15 mouse cellular contexts compared by ENCODE assay signal in the genomic region with DNA sequence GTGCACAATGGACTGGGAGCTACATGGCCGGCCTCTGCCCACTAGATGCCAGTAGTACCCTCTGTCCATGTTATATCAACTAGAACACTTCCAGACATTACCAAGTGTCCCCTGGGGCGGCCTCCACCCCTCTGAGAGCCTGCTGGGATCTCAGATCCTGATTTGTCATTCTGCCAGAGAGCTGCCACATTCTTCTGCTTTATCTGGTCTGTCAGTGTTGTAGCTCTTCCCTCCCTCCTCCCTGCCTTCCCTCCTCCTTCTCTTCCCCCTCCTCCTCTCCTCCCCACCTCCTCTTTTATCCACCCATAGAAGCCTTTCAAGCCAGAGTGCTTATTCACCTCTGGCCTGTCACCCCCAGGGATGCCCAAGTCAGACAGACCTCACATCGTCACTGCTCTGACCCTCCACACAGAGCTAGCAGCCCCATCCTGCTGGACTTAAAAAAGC.
DNase-seq lines count a peak whose midpoint lies in the region; ATAC-seq and TF ChIP-seq lines count a peak whose summit lies in the region.
"Had no signal": no experiment of that assay in that cellular context is flagged by ENCODE, and none has a peak within 500 bp of the region (broad histone marks: within the 10 kb centered on the region; RNA-seq: fewer than 3 reads in every experiment).

No protein-coding gene starts in this region.

- peaks cover 15% of the 10 kb centered on the region for H3K4me1 ChIP-seq in forebrain, embryonic 10.5 days
- peaks cover 2% of the 10 kb centered on the region; the same call in 1 of the 2 replicates for H3K4me1 ChIP-seq in forebrain, embryonic 11.5 days (replicated peaks; ENCODE audit: control insufficient read depth, insufficient read depth, low read length)
- H3K4me1 ChIP-seq in hindbrain, embryonic 12.5 days: peaks cover 10% of the 10 kb centered on the region
- peaks cover 12% of the 10 kb centered on the region for H3K4me1 ChIP-seq in midbrain, embryonic 15.5 days
- H3K4me1 ChIP-seq in intestine, postnatal 0 days (replicated peaks; ENCODE audit: control insufficient read depth, insufficient read depth, low read length): no peaks in the 10 kb centered on the region
- H3K4me1 ChIP-seq: limb, embryonic 13.5 days had no signal

- no peaks in the 10 kb centered on the region for H3K36me3 ChIP-seq in forebrain, embryonic 10.5 days (replicated peaks)
- H3K36me3 ChIP-seq in forebrain, embryonic 11.5 days (ENCODE audit: control insufficient read depth, insufficient read depth, low read length): no peaks in the 10 kb centered on the region
- H3K36me3 ChIP-seq in hindbrain, embryonic 12.5 days: no peaks in the 10 kb centered on the region
- no peaks in the 10 kb centered on the region for H3K36me3 ChIP-seq in midbrain, embryonic 15.5 days (replicated peaks)
- H3K36me3 ChIP-seq in intestine, postnatal 0 days (ENCODE audit: control insufficient read depth, insufficient read depth): no peaks in the 10 kb centered on the region
- H3K36me3 ChIP-seq: heart, embryonic 15.5 days; limb, embryonic 13.5 days had no signal

- no peak for TF ChIP-seq CTCF in intestine, postnatal 0 days (IDR thresholded peaks at IDR 0.05; ENCODE audit: low read depth)

- no peaks in the 10 kb centered on the region for H3K9me3 ChIP-seq in forebrain, embryonic 10.5 days
- no peaks in the 10 kb centered on the region for H3K9me3 ChIP-seq in forebrain, embryonic 11.5 days (ENCODE audit: control insufficient read depth, low read length)
- no peaks in the 10 kb centered on the region for H3K9me3 ChIP-seq in hindbrain, embryonic 12.5 days (replicated peaks)
- no peaks in the 10 kb centered on the region for H3K9me3 ChIP-seq in midbrain, embryonic 15.5 days
- H3K9me3 ChIP-seq in intestine, postnatal 0 days (ENCODE audit: control insufficient read depth): no peaks in the 10 kb centered on the region
- H3K9me3 ChIP-seq: heart, embryonic 15.5 days; limb, embryonic 13.5 days had no signal

- H3K4me3 ChIP-seq in forebrain, embryonic 10.5 days: no peak overlapping the region
- H3K4me3 ChIP-seq in forebrain, embryonic 11.5 days (ENCODE audit: low read depth, low read length): no peak overlapping the region
- H3K4me3 ChIP-seq in hindbrain, embryonic 12.5 days: no peak overlapping the region
- H3K4me3 ChIP-seq in midbrain, embryonic 15.5 days: no peak overlapping the region
- H3K4me3 ChIP-seq in intestine, postnatal 0 days (ENCODE audit: low read depth, low read length): no peak overlapping the region
- H3K4me3 ChIP-seq: heart, embryonic 15.5 days; limb, embryonic 13.5 days had no signal

- H3K27me3 ChIP-seq in forebrain, embryonic 10.5 days (ENCODE audit: poor library complexity, severe bottlenecking): no peaks in the 10 kb centered on the region
- H3K27me3 ChIP-seq in forebrain, embryonic 11.5 days (ENCODE audit: control insufficient read depth, insufficient read depth, low read length): no peaks in the 10 kb centered on the region
- no peaks in the 10 kb centered on the region; the same call in 1 of the 2 replicates for H3K27me3 ChIP-seq in hindbrain, embryonic 12.5 days
- no peaks in the 10 kb centered on the region for H3K27me3 ChIP-seq in midbrain, embryonic 15.5 days (replicated peaks)
- no peaks in the 10 kb centered on the region for H3K27me3 ChIP-seq in intestine, postnatal 0 days (replicated peaks; ENCODE audit: control insufficient read depth, insufficient read depth, low read length)
- H3K27me3 ChIP-seq: heart, embryonic 15.5 days had no signal

- ATAC-seq in forebrain, embryonic 11.5 days (replicated peaks; ENCODE audit: low FRiP score): no peak
- peak; percentile 75 for ATAC-seq in hindbrain, embryonic 12.5 days (ENCODE audit: low FRiP score)
- ATAC-seq in midbrain, embryonic 15.5 days (replicated peaks): peak; percentile 79
- ATAC-seq in intestine, postnatal 0 days: no peak

- peak overlapping the region; percentile 68; the same call in 1 of the 2 replicates for H3K27ac ChIP-seq in forebrain, embryonic 10.5 days
- H3K27ac ChIP-seq in forebrain, embryonic 11.5 days (ENCODE audit: low read depth, low read length): no peak overlapping the region
- 0 out of 2 replicates have a peak overlapping the region, but pooled peaks have one; percentile 3 for H3K27ac ChIP-seq in hindbrain, embryonic 12.5 days
- no peak overlapping the region for H3K27ac ChIP-seq in midbrain, embryonic 15.5 days
- H3K27ac ChIP-seq in intestine, postnatal 0 days (ENCODE audit: low read depth, low read length): no peak overlapping the region
- H3K27ac ChIP-seq: heart, embryonic 15.5 days; limb, embryonic 13.5 days had no signal

- no peak overlapping the region for H3K4me2 ChIP-seq in forebrain, embryonic 11.5 days (ENCODE audit: low read depth, low read length, severe bottlenecking)
- no peak overlapping the region for H3K4me2 ChIP-seq in hindbrain, embryonic 12.5 days (replicated peaks)
- no peak overlapping the region for H3K4me2 ChIP-seq in midbrain, embryonic 15.5 days
- H3K4me2 ChIP-seq in intestine, postnatal 0 days (replicated peaks; ENCODE audit: low read depth): no peak overlapping the region
- H3K4me2 ChIP-seq: heart, embryonic 15.5 days; limb, embryonic 13.5 days had no signal

- 16% methylated on average over 3 of the region's 3 CpGs for WGBS in forebrain, embryonic 10.5 days
- WGBS in forebrain, embryonic 11.5 days: 9% methylated on average over 3 of the region's 3 CpGs
- 4% methylated on average over 3 of the region's 3 CpGs for WGBS in hindbrain, embryonic 12.5 days
- 13% methylated on average over 3 of the region's 3 CpGs for WGBS in midbrain, embryonic 15.5 days
- 30% methylated on average over 3 of the region's 3 CpGs for WGBS in intestine, postnatal 0 days

- no peak overlapping the region for H3K9ac ChIP-seq in forebrain, embryonic 11.5 days (ENCODE audit: low read length)
- no peak overlapping the region for H3K9ac ChIP-seq in hindbrain, embryonic 12.5 days
- H3K9ac ChIP-seq in midbrain, embryonic 15.5 days: no peak overlapping the region
- no peak overlapping the region for H3K9ac ChIP-seq in intestine, postnatal 0 days (ENCODE audit: low read depth, low read length)
- H3K9ac ChIP-seq: heart, embryonic 15.5 days; limb, embryonic 13.5 days had no signal

- DNase-seq in forebrain, embryonic 10.5 days (ENCODE audit: extremely low spot score, low spot score): no peak
- DNase-seq in forebrain, embryonic 11.5 days (ENCODE audit: low spot score): no peak
- peak; percentile 14 for DNase-seq in embryo, embryonic 11 days
- DNase-seq in lung, postnatal 25 days (ENCODE audit: low spot score): no peak
- no peak for DNase-seq in right cerebral cortex, postnatal 25 days
- DNase-seq: adrenal gland, postnatal 10 days; kidney, adult 11 months; layer of hippocampus, adult 9-11 months; lung, postnatal 14 days; thymus, postnatal 4 days had no signal

Comparison
In these comparisons a context has a peak if more than half of its experiments do, and no peak if none do; other contexts are left out.
1. H3K27ac ChIP-seq: peak in forebrain, embryonic 10.5 days (single experiment) and hindbrain, embryonic 12.5 days (single experiment); none in forebrain, embryonic 11.5 days (single experiment), midbrain, embryonic 15.5 days (single experiment) and intestine, postnatal 0 days (single experiment).
2. ATAC-seq: peak in hindbrain, embryonic 12.5 days (single experiment) and midbrain, embryonic 15.5 days (single experiment); none in forebrain, embryonic 11.5 days (single experiment) and intestine, postnatal 0 days (single experiment).